Mouse (Mus musculus) bone marrow, adult 2 months (tissue): ENCODE results near the gene Sec16a.

Experiments
- CTCF ChIP-seq: fragments of 200-500 bp; IDR thresholded peaks from 2 replicates; pipeline ENCODE4 v1.5.1; 2011; ENCODE audit warnings: low read length, control low read depth; ENCODE audit not compliant: control insufficient read depth, insufficient read depth
- POLR2A ChIP-seq: fragments of 200-500 bp; IDR thresholded peaks from 2 replicates; pipeline ENCODE4 v1.6.1; 2011; ENCODE audit warnings: low read depth, mild to moderate bottlenecking, control low read depth, low read length, borderline replicate concordance; ENCODE audit not compliant: control insufficient read depth

DNA sequence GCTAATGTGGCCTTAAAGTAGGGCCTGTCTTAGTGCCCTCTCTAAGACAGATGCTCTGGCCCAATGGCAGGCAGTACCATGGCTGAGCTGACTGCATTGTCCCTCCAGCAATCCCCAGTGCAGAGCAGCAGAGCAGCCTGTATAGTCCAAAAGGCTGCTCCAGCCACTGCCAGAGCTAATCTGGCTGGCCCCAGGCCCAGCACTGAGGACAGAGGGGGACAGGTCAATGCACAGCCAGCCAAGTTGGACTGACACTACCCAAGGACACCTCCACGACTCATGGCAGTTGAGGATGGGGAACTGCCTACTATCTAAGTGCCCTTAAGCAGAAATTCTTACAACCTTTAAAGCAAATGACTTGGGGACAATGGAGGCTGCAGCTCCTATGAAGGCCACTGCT lies 76.4 kb downstream of the Sec16a start:
- TF ChIP-seq CTCF = no peak
- TF ChIP-seq POLR2A = no peak
